Mouse (Mus musculus) bone marrow macrophage, adult 2 months (primary cell): ENCODE measurements at regions not wholly inside any gene's neighbourhood (a gene's known extent, or its start where the extent isn't known, plus 50 kb on each side); places are given as distances from the start of the nearest gene placed in this dataset.

Source experiments
- H3K27ac ChIP-seq: 2 replicates; pipeline ENCODE4 v1.5.1; 2012; ENCODE audit warnings: low read depth, low read length; ENCODE audit not compliant: insufficient read depth
- H3K4me1 ChIP-seq: 2 replicates; pipeline ENCODE4 v1.6.1; 2012; ENCODE audit warnings: low read length; ENCODE audit not compliant: control insufficient read depth, insufficient read depth
- H3K4me3 ChIP-seq: 2 replicates; pipeline ENCODE4 v1.5.1; 2012; ENCODE audit warnings: mild to moderate bottlenecking, low read length, moderate library complexity; ENCODE audit not compliant: insufficient read depth
- CTCF ChIP-seq: IDR thresholded peaks from 2 replicates; pipeline ENCODE4 v1.5.1; 2012; ENCODE audit warnings: low read depth, mild to moderate bottlenecking, low read length, moderate library complexity
- POLR2A ChIP-seq: IDR thresholded peaks from 2 replicates; pipeline ENCODE4 v1.6.1; 2012; ENCODE audit warnings: mild to moderate bottlenecking, low read depth, low read length, borderline replicate concordance

- no peak for TF ChIP-seq CTCF
- no peak for TF ChIP-seq POLR2A
- Histone ChIP-seq H3K27ac (no peak overlapping the region), H3K4me1 (peaks cover 16% of the 10 kb centered on the region), H3K4me3 (no peak overlapping the region)
These were observed 138.6 kb upstream of the Jmjd1c start for GRCm38 (mm10) chr10:66957373-66957772.
